Mouse (Mus musculus) hindbrain, embryonic 12.5 days (tissue): ENCODE results near the gene Olfr223. TPM values are rescaled to one million over a fixed set of nuclear protein-coding genes. Genes with fewer than 3 reads are reported as not detected.
"Not testable (repeated sequence)": the region's sequence is repeated elsewhere in the genome, so short reads cannot be mapped to it uniquely, and the experiment has no call there.

Experiments used
- ATAC-seq: fragments of 200-750 bp; cut with Nextera tagmentation; 2 replicates; pipeline ENCODE4 v1.8.0; 2017; ENCODE audit warnings: moderate TSS enrichment; ENCODE audit not compliant: low FRiP score
- H3K27ac ChIP-seq: fragments of 300-500 bp; sonication (generic); 2 replicates; pipeline ENCODE4 v1.5.1; 2016; ENCODE audit warnings: mild to moderate bottlenecking
- H3K27me3 ChIP-seq: fragments of 300-500 bp; sonication (generic); 2 replicates; pipeline ENCODE4 v1.6.1; 2016; ENCODE audit warnings: mild to moderate bottlenecking
- H3K36me3 ChIP-seq: fragments of 300-500 bp; sonication (generic); 2 replicates; pipeline ENCODE4 v1.6.1; 2016; ENCODE audit warnings: mild to moderate bottlenecking
- H3K4me1 ChIP-seq: fragments of 300-500 bp; sonication (generic); 2 replicates; pipeline ENCODE4 v1.6.1; 2016
- H3K4me2 ChIP-seq: fragments of 300-500 bp; sonication (generic); replicated peaks from 2 replicates; pipeline ENCODE4 v1.6.1; 2016; ENCODE audit warnings: mild to moderate bottlenecking
- H3K4me3 ChIP-seq: fragments of 300-500 bp; sonication (generic); 2 replicates; pipeline ENCODE4 v1.5.1; 2016; ENCODE audit warnings: mild to moderate bottlenecking
- H3K9ac ChIP-seq: fragments of 300-500 bp; sonication (generic); 2 replicates; pipeline ENCODE4 v1.6.1; 2016; ENCODE audit warnings: mild to moderate bottlenecking, moderate library complexity
- H3K9me3 ChIP-seq: fragments of 300-500 bp; sonication (generic); replicated peaks from 2 replicates; pipeline ENCODE4 v1.6.1; 2016; ENCODE audit warnings: mild to moderate bottlenecking
- WGBS: fragments of 180-500 bp; shearing (Covaris S2); methylation state at CpG from one replicate; pipeline ENCODE4 v1.1.7; 2016; 5-methylcytosine and 5-hydroxymethylcytosine counted together
- polyA plus RNA-seq: library from polyadenylated mRNA; unstranded; fragments of >200 nt; fragmentation: Nextera tagmentation; extraction: Ambion mirVana; gene quantifications from 2 replicates; pipeline ENCODE4 v1.2.1, GENCODE M21; 2016

Gene Olfr223
- polyA plus RNA-seq, 1 experiment from 2014 or later = not detected

DNA sequence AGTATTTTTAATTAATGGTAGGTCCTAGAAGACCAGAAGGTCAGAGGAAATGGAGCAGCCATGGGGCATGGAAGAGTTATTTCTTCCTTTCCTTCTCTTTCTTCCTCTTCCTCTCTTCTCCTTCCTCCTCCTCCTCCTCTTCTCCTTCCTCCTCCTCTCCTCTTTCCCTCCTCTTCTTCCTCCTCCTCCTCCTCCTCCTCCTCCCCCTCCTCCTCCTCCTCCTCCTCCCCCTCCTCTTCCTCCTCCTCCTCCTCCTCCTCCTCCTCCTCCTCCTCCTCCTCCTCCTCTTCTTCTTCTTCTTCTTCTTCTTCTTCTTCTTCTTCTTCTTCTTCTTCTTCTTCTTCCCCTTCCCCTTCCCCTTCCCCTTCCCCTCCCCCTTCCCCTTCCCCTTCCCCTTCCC is 17.0 kb downstream of the Olfr223 start, which contains the start of gene Olfr222:
TSS of gene Olfr222 (minus strand) at position 101 of the 400 bp plus-strand sequence.
- H3K4me1 ChIP-seq, H3K9ac ChIP-seq, ATAC-seq, H3K36me3 ChIP-seq, H3K4me3 ChIP-seq, H3K27me3 ChIP-seq, H3K27ac ChIP-seq, H3K9me3 ChIP-seq, H3K4me2 ChIP-seq: not testable (repeated sequence)

DNA sequence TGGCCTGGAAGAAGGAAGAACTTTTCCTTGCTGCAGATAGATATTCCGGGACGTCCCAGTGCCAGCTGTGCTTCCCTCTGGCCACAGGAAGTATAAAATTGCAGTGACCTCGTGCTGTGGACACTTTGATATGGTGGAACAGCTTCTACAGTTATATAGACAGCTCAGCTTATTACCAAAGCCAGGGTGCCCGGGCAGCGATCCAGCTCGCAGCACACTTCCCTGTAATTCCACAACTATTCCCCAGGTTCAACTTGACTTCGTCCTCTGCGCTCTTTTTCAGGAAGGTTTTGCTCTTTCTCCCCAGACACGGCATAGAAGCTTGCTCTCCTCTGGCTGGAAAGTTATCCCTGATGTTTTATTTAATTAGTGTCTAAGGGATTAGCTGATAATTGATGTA is 17.4 kb downstream of the Olfr223 start:
- ATAC-seq = no peak
- no peak overlapping the region for H3K27ac ChIP-seq

DNA sequence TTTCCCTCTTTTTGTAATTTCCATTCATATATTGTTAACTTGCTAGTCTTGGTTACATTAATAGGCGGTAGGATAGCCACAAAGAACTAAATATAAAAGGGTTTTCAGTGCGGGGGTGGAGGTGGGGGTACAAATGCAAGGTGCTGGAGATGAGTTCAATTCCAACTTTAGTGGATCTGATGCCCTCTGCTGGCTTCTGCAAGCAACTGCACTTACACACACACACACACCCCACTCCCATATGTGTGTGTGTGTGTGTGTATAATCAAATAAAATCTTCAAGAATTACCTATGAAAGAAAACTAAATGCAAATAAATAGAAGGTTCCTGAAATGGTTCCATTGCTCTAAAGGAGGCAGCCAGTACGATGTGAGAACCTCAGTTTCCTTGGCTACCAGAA is 23.8 kb downstream of the Olfr223 start:
- Histone ChIP-seq H3K4me3 (no peak overlapping the region), H3K27ac (no peak overlapping the region), H3K4me1 (no peaks in the 10 kb centered on the region), H3K36me3 (no peaks in the 10 kb centered on the region), H3K9ac (no peak overlapping the region), H3K9me3 (no peaks in the 10 kb centered on the region), H3K4me2 (no peak overlapping the region), H3K27me3 (peaks cover 7% of the 10 kb centered on the region; the same call in 1 of the 2 replicates)
- WGBS = 64% methylated on average over 3 of the region's 3 CpGs
- no peak for ATAC-seq

More for the DNA sequence above, 17.4 kb downstream of the Olfr223 start:
- Histone ChIP-seq H3K27me3 (0 out of 2 replicates have a peak, but pooled peaks cover 6% of the 10 kb centered on the region), H3K4me2 (no peak overlapping the region), H3K9ac (no peak overlapping the region), H3K36me3 (no peaks in the 10 kb centered on the region), H3K4me3 (no peak overlapping the region), H3K9me3 (no peaks in the 10 kb centered on the region), H3K4me1 (no peaks in the 10 kb centered on the region)
- 64% methylated on average over 9 of the region's 9 CpGs for WGBS

DNA sequence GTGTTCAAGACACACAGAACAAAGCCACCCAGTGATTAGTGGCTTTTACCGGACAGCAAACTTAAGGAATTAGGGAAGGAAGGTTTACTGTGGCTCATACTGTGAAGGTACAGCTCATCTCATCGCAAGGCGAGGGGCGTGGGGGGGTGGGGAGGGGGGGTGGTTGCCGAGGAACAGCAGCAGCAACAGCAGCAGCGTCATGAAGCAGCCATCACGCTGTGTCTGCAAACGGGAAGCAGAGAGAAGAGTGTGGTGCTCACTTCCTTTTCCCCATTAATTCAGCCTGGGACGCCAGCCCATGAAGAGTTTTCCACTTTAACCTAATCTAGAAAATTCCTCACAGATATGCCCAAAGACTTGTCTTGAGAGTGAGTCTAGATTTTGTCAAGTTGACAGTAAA is 30.3 kb downstream of the Olfr223 start:
- no peak for ATAC-seq
- H3K9ac ChIP-seq = no peak overlapping the region
- no peaks in the 10 kb centered on the region for H3K9me3 ChIP-seq
- no peak overlapping the region for H3K27ac ChIP-seq
- H3K36me3 ChIP-seq = no peaks in the 10 kb centered on the region
- 77% methylated on average over 9 of the region's 9 CpGs for WGBS
- no peaks in the 10 kb centered on the region for H3K4me1 ChIP-seq
- no peak overlapping the region for H3K4me3 ChIP-seq
- no peak overlapping the region for H3K4me2 ChIP-seq
- no peaks in the 10 kb centered on the region; the same call in 1 of the 2 replicates for H3K27me3 ChIP-seq

DNA sequence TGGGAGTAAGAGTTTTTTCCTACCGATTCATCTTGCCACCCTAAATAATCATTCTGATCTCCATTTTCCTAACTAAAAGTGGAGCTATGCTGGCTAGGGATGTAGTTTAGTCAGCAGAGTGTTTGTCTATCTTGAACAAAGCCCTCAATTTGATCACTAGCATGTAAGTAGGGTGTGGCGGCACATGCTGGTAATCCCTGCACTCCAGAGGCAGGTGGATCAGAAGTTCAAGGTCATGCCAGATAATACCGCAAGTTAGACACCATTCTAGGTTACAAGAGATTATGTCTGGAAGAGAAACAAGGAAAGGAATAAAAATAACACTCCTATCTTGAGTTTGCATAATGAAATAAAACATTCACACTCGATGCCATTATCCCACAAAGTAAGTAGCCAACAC is 30.8 kb downstream of the Olfr223 start:
- Histone ChIP-seq H3K9me3 (no peaks in the 10 kb centered on the region), H3K4me3 (no peak overlapping the region), H3K4me1 (no peaks in the 10 kb centered on the region), H3K36me3 (no peaks in the 10 kb centered on the region), H3K27ac (no peak overlapping the region), H3K9ac (no peak overlapping the region), H3K4me2 (no peak overlapping the region), H3K27me3 (no peaks in the 10 kb centered on the region; the same call in 1 of the 2 replicates)
- no peak for ATAC-seq
- 94% methylated on average over 4 of the region's 4 CpGs for WGBS

DNA sequence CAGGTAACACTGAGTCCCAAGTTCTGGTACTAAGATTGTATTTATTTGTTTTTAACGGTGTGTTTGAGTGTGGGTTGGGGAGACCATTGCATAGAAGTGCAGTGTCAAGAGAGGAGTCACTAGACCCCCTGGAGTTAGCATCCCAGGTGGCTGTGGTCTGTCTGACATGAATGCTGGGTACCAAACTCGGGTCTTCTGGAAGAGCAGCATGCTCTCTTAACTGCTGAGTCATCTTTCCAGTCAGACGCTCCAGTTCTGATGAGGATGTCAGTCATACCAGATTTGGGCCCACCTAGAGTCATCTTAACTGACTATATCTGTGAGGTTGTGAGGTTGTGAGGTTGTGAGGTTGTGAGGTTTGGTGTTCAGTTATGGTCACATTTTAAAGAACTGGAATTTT is 32.2 kb downstream of the Olfr223 start:
- Histone ChIP-seq H3K9me3 (no peaks in the 10 kb centered on the region), H3K4me1 (no peaks in the 10 kb centered on the region), H3K4me2 (no peak overlapping the region), H3K4me3 (no peak overlapping the region), H3K27me3 (no peaks in the 10 kb centered on the region; the same call in 1 of the 2 replicates), H3K9ac (no peak overlapping the region), H3K27ac (no peak overlapping the region), H3K36me3 (no peaks in the 10 kb centered on the region)
- no peak for ATAC-seq
- WGBS = 75% methylated on average over 3 of the region's 3 CpGs

DNA sequence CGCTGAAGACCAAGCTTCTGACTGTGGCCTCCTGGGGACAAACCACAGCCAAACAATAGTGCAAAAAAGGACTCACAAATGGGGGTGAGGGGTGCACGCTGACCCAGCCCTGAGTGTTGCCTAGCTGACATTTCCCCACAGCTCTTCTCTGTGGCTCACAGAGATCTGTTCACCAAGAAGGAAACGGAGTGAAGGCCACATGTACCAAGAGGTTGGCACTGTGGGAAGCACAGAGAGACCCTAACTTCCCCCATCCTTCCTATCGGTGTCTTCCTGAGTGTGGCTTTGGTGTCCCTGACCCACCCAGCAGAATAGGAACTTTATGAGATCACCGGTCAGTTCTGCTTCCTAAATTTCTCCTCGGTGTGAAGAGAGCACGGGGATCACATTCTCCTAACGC is 38.6 kb downstream of the Olfr223 start:
- no peak overlapping the region for H3K4me2 ChIP-seq
- H3K27me3 ChIP-seq = no peaks in the 10 kb centered on the region
- H3K27ac ChIP-seq = no peak overlapping the region
- 80% methylated on average over 8 of the region's 8 CpGs for WGBS
- ATAC-seq = no peak
- no peak overlapping the region for H3K9ac ChIP-seq
- H3K4me3 ChIP-seq = no peak overlapping the region
- H3K36me3 ChIP-seq = no peaks in the 10 kb centered on the region
- H3K4me1 ChIP-seq = no peaks in the 10 kb centered on the region
- H3K9me3 ChIP-seq = no peaks in the 10 kb centered on the region

DNA sequence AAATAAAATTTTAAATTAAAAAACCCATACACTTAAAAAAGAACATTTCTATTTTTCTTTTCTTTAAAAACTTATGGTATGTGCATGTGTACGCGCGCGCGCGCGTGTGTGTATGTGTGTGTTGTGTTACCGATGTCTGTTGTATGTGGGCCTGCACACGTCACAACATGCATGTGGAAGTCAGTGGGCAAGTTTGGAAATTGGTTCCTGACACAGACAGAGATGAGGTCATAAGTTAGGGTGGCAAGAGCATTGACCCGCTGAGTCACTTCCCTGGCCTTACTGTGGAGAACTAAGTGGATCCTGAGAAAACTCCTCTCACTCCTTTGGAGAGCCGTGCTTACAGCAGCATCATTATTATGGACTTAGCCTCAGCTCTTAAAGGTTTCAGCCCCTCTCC is 39.0 kb downstream of the Olfr223 start:
- ATAC-seq = no peak
- Histone ChIP-seq H3K36me3 (no peaks in the 10 kb centered on the region), H3K9me3 (no peaks in the 10 kb centered on the region), H3K9ac (no peak overlapping the region), H3K4me2 (no peak overlapping the region), H3K27ac (no peak overlapping the region), H3K4me1 (no peaks in the 10 kb centered on the region), H3K27me3 (no peaks in the 10 kb centered on the region), H3K4me3 (no peak overlapping the region)
- 93% methylated on average over 11 of the region's 11 CpGs for WGBS

DNA sequence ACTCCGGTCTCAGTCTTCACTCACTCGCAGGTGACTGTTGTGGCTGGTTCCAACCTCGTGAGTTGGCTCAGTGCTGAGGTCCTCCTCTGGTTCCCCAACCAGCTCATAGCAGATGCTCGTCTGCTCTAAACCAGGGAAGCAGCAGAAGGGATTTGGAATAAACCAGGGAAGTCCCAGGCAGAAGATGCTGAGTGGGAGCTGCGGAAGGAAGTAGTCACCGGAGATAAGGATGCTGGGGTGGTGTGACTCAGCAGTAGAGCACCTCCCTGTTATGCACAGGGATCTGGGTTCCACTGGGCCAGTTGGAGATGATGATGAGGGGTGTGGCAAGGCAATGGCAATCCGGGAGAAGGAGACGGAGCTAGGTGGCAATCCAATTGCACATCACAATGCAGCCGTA is 49.1 kb downstream of the Olfr223 start:
- no peaks in the 10 kb centered on the region for H3K36me3 ChIP-seq
- H3K4me1 ChIP-seq = no peaks in the 10 kb centered on the region
- H3K9ac ChIP-seq = no peak overlapping the region
- no peak overlapping the region for H3K4me3 ChIP-seq
- no peak overlapping the region for H3K27ac ChIP-seq
- 87% methylated on average over 9 of the region's 9 CpGs for WGBS
- ATAC-seq = no peak
- no peak overlapping the region for H3K4me2 ChIP-seq
- H3K9me3 ChIP-seq = no peaks in the 10 kb centered on the region
- no peaks in the 10 kb centered on the region for H3K27me3 ChIP-seq

DNA sequence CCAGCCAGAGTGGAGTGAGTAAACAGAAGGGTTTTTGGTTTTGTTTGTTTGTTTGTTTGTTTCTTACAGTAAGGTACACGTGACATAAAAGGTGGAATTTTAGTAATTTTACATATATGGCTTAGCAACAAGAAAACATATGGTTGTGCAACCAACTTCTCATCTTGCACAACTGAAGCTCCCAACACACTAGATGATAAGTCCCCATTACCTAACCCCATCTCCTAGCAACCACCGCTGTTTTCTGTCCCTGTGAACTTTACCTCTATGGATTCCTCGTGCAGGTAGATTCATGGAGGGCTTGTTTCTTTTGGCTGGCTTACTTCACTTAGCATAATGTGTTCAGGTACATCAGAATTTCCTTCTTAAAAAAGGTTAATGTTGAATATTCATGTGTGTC is 49.7 kb downstream of the Olfr223 start:
- no peak overlapping the region for H3K9ac ChIP-seq
- no peaks in the 10 kb centered on the region for H3K4me1 ChIP-seq
- no peak for ATAC-seq
- H3K4me3 ChIP-seq = no peak overlapping the region
- no peak overlapping the region for H3K27ac ChIP-seq
- H3K36me3 ChIP-seq = no peaks in the 10 kb centered on the region
- H3K4me2 ChIP-seq = no peak overlapping the region
- no peaks in the 10 kb centered on the region for H3K9me3 ChIP-seq
- WGBS = 92% methylated on average over 3 of the region's 3 CpGs
- no peaks in the 10 kb centered on the region for H3K27me3 ChIP-seq

DNA sequence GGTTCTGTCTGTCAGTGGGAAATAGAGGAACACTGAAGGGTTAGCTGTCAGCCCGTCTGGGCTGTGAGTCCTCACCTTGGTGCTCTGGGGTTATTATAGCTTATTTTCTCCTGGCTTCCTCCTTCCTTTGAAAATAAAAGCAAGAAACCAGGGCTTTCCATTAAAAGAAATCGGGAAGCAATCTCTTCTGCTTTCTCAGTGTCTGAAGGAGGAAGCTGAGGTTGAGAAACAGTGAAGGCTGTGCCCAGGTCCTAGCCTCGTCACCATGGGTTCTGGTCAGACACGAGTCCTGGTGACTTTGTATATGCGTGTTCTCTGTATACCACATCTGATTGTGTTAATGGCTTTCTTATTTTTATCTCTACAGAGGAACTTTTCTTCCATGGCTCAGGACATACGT is 50.6 kb downstream of the Olfr223 start:
- Histone ChIP-seq H3K27me3 (no peaks in the 10 kb centered on the region), H3K4me3 (no peak overlapping the region), H3K9me3 (no peaks in the 10 kb centered on the region), H3K9ac (no peak overlapping the region), H3K4me2 (no peak overlapping the region), H3K36me3 (no peaks in the 10 kb centered on the region), H3K4me1 (no peaks in the 10 kb centered on the region), H3K27ac (no peak overlapping the region)
- ATAC-seq = no peak
- 82% methylated on average over 6 of the region's 6 CpGs for WGBS

DNA sequence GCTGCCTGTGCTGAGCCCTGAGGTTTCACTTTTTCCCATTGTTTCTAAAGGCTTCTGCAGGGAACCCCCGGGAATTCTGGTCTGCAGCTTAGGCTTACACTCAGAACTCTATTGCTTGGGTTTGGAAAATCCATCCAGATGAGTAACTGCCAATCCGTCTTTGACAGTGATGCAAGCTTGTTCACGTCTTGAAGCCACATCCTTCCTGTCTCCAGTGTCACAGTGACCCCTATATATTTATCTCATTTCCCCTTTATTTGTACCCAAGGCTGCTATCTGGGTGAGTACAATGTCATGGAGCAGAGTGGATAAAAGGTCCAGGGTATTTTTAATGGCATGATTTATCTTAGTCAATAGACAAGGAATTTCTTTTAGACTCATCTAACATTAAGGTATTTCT is 51.8 kb downstream of the Olfr223 start, which contains the start of gene Nlrp3:
TSS of gene Nlrp3 (plus strand) at position 245 of the 400 bp plus-strand sequence.
- no peaks in the 10 kb centered on the region for H3K36me3 ChIP-seq
- H3K27me3 ChIP-seq = no peaks in the 10 kb centered on the region
- H3K9me3 ChIP-seq = no peaks in the 10 kb centered on the region
- no peak within 1 kb of the TSS for H3K9ac ChIP-seq
- ATAC-seq = no peak
- 60% methylated on average over 3 of the region's 3 CpGs for WGBS
- no peak within 1 kb of the TSS for H3K4me3 ChIP-seq
- no peaks in the 10 kb centered on the region for H3K4me1 ChIP-seq
- no peak within 1 kb of the TSS for H3K27ac ChIP-seq
- no peak within 1 kb of the TSS for H3K4me2 ChIP-seq

DNA sequence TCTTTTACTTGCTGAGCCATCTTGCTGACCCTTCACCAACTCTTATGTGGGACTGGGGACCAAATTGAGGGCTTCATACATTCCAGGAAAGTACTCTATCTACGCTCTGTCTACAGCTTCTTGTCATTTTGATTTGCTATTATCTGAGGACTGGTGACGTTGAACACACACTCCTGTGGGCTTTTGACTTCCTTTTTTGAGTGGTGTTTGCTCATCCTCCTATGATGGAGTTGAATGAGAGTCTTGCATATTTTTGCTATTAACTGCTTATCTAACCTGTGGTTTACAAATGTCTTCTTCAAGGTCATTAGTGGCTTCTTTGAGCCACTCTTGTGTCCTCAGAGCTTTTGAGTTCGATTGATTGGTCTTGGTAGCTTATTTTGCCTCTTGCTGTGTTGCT is 53.0 kb downstream of the Olfr223 start:
- 78% methylated on average over 3 of the region's 3 CpGs for WGBS
- Histone ChIP-seq H3K4me3 (no peak overlapping the region), H3K4me1 (no peaks in the 10 kb centered on the region), H3K9ac (no peak overlapping the region), H3K9me3 (no peaks in the 10 kb centered on the region), H3K4me2 (no peak overlapping the region), H3K27me3 (no peaks in the 10 kb centered on the region), H3K27ac (no peak overlapping the region), H3K36me3 (no peaks in the 10 kb centered on the region)
- ATAC-seq = no peak
